Mouse (Mus musculus): ENCODE data around the gene Olfr1276. TPM values are rescaled to one million over a fixed set of nuclear protein-coding genes. Genes with fewer than 3 reads are reported as not detected.

Olfr1276 gene
- polyA plus RNA-seq (2016; fragmentation: Nextera tagmentation; extraction: Ambion mirVana), result not detected in 2 replicates

- no peaks in the 10 kb centered on the region for H3K4me1 ChIP-seq (replicated peaks)
- no peaks in the 10 kb centered on the region for H3K9me3 ChIP-seq
- no peak for DNase-seq (ENCODE audit: low spot score)
- no peaks in the 10 kb centered on the region for H3K27me3 ChIP-seq (ENCODE audit: insufficient read depth, poor library complexity, severe bottlenecking)
- no peaks in the 10 kb centered on the region for H3K36me3 ChIP-seq
- no peak within 1 kb of the TSS for H3K27ac ChIP-seq
- no peak within 1 kb of the TSS for H3K4me3 ChIP-seq
Observed at GRCm38 (mm10) chr2:111254216-111254615, at the start of gene Olfr1276. Olfr1276 (plus strand) TSS chr2:111254516.

- 88% methylated on average over 6 of the region's 6 CpGs for WGBS
- H3K4me1 ChIP-seq (replicated peaks), result no peaks in the 10 kb centered on the region
- H3K9me3 ChIP-seq, result no peaks in the 10 kb centered on the region
- DNase-seq (ENCODE audit: low spot score), result no peak
- no peak within 1 kb of the TSS for H3K27ac ChIP-seq
- H3K27me3 ChIP-seq (ENCODE audit: insufficient read depth, poor library complexity, severe bottlenecking), result no peaks in the 10 kb centered on the region
- no peaks in the 10 kb centered on the region for H3K36me3 ChIP-seq
- H3K4me3 ChIP-seq, result no peak within 1 kb of the TSS
Observed at GRCm38 (mm10) chr2:111229502-111229901, 24.8 kb upstream of the Olfr1276 start, which contains the start of gene 4930430A15Rik. 4930430A15Rik (minus strand) TSS chr2:111229602.

- WGBS, result 86% methylated on average over 1 of the region's 1 CpGs
Observed at GRCm38 (mm10) chr2:111235186-111235585, 19.1 kb upstream of the Olfr1276 start, which contains the start of gene Olfr1275. Olfr1275 (minus strand) TSS chr2:111235286.

GRCm38 (mm10) chr2:111274006-111274405 lies 19.7 kb downstream of the Olfr1276 start, which contains the start of gene Olfr1277:
Olfr1277 (minus strand) TSS chr2:111274106.
- no peaks in the 10 kb centered on the region for H3K4me1 ChIP-seq (replicated peaks)
- no peak within 1 kb of the TSS for H3K27ac ChIP-seq
- no peak within 1 kb of the TSS for H3K4me3 ChIP-seq
- H3K9me3 ChIP-seq, result no peaks in the 10 kb centered on the region
- no peak for DNase-seq (ENCODE audit: low spot score)
- 85% methylated on average over 2 of the region's 2 CpGs for WGBS
- no peaks in the 10 kb centered on the region for H3K36me3 ChIP-seq
- H3K27me3 ChIP-seq (ENCODE audit: insufficient read depth, poor library complexity, severe bottlenecking), result no peaks in the 10 kb centered on the region

More at GRCm38 (mm10) chr2:111235186-111235585, 19.1 kb upstream of the Olfr1276 start, which contains the start of gene Olfr1275:
- Histone ChIP-seq H3K4me1 (replicated peaks) (no peaks in the 10 kb centered on the region), H3K9me3 (no peaks in the 10 kb centered on the region), H3K27me3 (ENCODE audit: insufficient read depth, poor library complexity, severe bottlenecking) (no peaks in the 10 kb centered on the region), H3K4me3 (no peak within 1 kb of the TSS), H3K27ac (no peak within 1 kb of the TSS), H3K36me3 (no peaks in the 10 kb centered on the region)
- DNase-seq (ENCODE audit: low spot score), result no peak

GRCm38 (mm10) chr2:111289836-111290235 lies 35.5 kb downstream of the Olfr1276 start, which contains the start of gene Olfr1278:
Olfr1278 (plus strand) TSS chr2:111290136.
- Histone ChIP-seq H3K27me3 (ENCODE audit: insufficient read depth, poor library complexity, severe bottlenecking) (no peaks in the 10 kb centered on the region), H3K9me3 (no peaks in the 10 kb centered on the region), H3K4me3 (no peak within 1 kb of the TSS), H3K36me3 (no peaks in the 10 kb centered on the region), H3K27ac (no peak within 1 kb of the TSS), H3K4me1 (replicated peaks) (no peaks in the 10 kb centered on the region)
- DNase-seq (ENCODE audit: low spot score), result no peak

GRCm38 (mm10) chr2:111298541-111298940 lies 44.2 kb downstream of the Olfr1276 start:
- no peaks in the 10 kb centered on the region for H3K4me1 ChIP-seq (replicated peaks)
- DNase-seq (ENCODE audit: low spot score), result no peak
- H3K4me3 ChIP-seq, result no peak overlapping the region
- H3K36me3 ChIP-seq, result no peaks in the 10 kb centered on the region
- no peaks in the 10 kb centered on the region for H3K27me3 ChIP-seq (ENCODE audit: insufficient read depth, poor library complexity, severe bottlenecking)
- no peaks in the 10 kb centered on the region for H3K9me3 ChIP-seq
- no peak overlapping the region for H3K27ac ChIP-seq

GRCm38 (mm10) chr2:111300374-111300773 lies 46.1 kb downstream of the Olfr1276 start, which contains the start of gene Olfr1279:
Olfr1279 (plus strand) TSS chr2:111300635.
- Histone ChIP-seq H3K27me3 (ENCODE audit: insufficient read depth, poor library complexity, severe bottlenecking) (no peaks in the 10 kb centered on the region), H3K9me3 (no peaks in the 10 kb centered on the region)

More at GRCm38 (mm10) chr2:111300374-111300773, 46.1 kb downstream of the Olfr1276 start, which contains the start of gene Olfr1279:
- Histone ChIP-seq H3K27ac (no peak within 1 kb of the TSS), H3K36me3 (no peaks in the 10 kb centered on the region), H3K4me3 (no peak within 1 kb of the TSS), H3K4me1 (replicated peaks) (no peaks in the 10 kb centered on the region)
- no peak for DNase-seq (ENCODE audit: low spot score)

Other genes starting within 250 kb of the Olfr1276 start
- not detected in 2 replicates for gene Gm13941, start 148.5 kb upstream of the Olfr1276 start, polyA plus RNA-seq (2016; fragmentation: Nextera tagmentation; extraction: Ambion mirVana)
- not detected in 2 replicates for gene Gm15130, start 101.6 kb upstream of the Olfr1276 start, polyA plus RNA-seq (2016; fragmentation: Nextera tagmentation; extraction: Ambion mirVana)
- gene 4930430A15Rik, start 24.9 kb upstream of the Olfr1276 start, polyA plus RNA-seq (2016; fragmentation: Nextera tagmentation; extraction: Ambion mirVana), result not detected in 2 replicates
- not detected in 2 replicates for gene Olfr1275, start 19.2 kb upstream of the Olfr1276 start, polyA plus RNA-seq (2016; fragmentation: Nextera tagmentation; extraction: Ambion mirVana)
- gene Olfr1277, start 19.6 kb downstream of the Olfr1276 start, polyA plus RNA-seq (2016; fragmentation: Nextera tagmentation; extraction: Ambion mirVana), result not detected in 2 replicates
- not detected in 2 replicates for gene Olfr1278, start 35.6 kb downstream of the Olfr1276 start, polyA plus RNA-seq (2016; fragmentation: Nextera tagmentation; extraction: Ambion mirVana)
- gene Olfr1279, start 46.1 kb downstream of the Olfr1276 start, polyA plus RNA-seq (2016; fragmentation: Nextera tagmentation; extraction: Ambion mirVana), result not detected in 2 replicates
- gene Olfr1280, start 59.5 kb downstream of the Olfr1276 start, polyA plus RNA-seq (2016; fragmentation: Nextera tagmentation; extraction: Ambion mirVana), result not detected in 2 replicates
- gene Olfr1281, start 72.0 kb downstream of the Olfr1276 start, polyA plus RNA-seq (2016; fragmentation: Nextera tagmentation; extraction: Ambion mirVana), result not detected in 2 replicates
- gene Olfr1282, start 81.6 kb downstream of the Olfr1276 start, polyA plus RNA-seq (2016; fragmentation: Nextera tagmentation; extraction: Ambion mirVana), result not detected in 2 replicates
- gene Olfr1283, start 112.3 kb downstream of the Olfr1276 start, polyA plus RNA-seq (2016; fragmentation: Nextera tagmentation; extraction: Ambion mirVana), result not detected in 2 replicates
- not detected in 2 replicates for gene Olfr1284, start 121.0 kb downstream of the Olfr1276 start, polyA plus RNA-seq (2016; fragmentation: Nextera tagmentation; extraction: Ambion mirVana)
- gene Olfr1286, start 168.6 kb downstream of the Olfr1276 start, polyA plus RNA-seq (2016; fragmentation: Nextera tagmentation; extraction: Ambion mirVana), result not detected in 2 replicates
- gene Olfr1287, start 194.6 kb downstream of the Olfr1276 start, polyA plus RNA-seq (2016; fragmentation: Nextera tagmentation; extraction: Ambion mirVana), result not detected in 2 replicates
- not detected in 2 replicates for gene Olfr1288, start 219.6 kb downstream of the Olfr1276 start, polyA plus RNA-seq (2016; fragmentation: Nextera tagmentation; extraction: Ambion mirVana)
- not detected in 2 replicates for gene Olfr1289, start 226.3 kb downstream of the Olfr1276 start, polyA plus RNA-seq (2016; fragmentation: Nextera tagmentation; extraction: Ambion mirVana)
- gene Olfr1290, start 239.3 kb downstream of the Olfr1276 start, polyA plus RNA-seq (2016; fragmentation: Nextera tagmentation; extraction: Ambion mirVana), result not detected in 2 replicates
- not detected in 2 replicates for gene Olfr1291-ps1, start 242.7 kb downstream of the Olfr1276 start, polyA plus RNA-seq (2016; fragmentation: Nextera tagmentation; extraction: Ambion mirVana)

Data from hindbrain, embryonic 10.5 days (tissue).